Mouse (Mus musculus) limb, embryonic 11.5 days (tissue): ENCODE results near the gene Cops8. TPM values are rescaled to one million over a fixed set of nuclear protein-coding genes. Genes with fewer than 3 reads are reported as not detected.

Experiments used
- ATAC-seq: fragments of 200-750 bp; cut with Nextera tagmentation; 2 replicates; pipeline ENCODE4 v1.8.0; 2017; ENCODE audit warnings: low read depth; ENCODE audit not compliant: insufficient number of reproducible peaks, low FRiP score, low TSS enrichment
- DNase-seq: peaks from one replicate; pipeline ENCODE4 v3.0.0-alpha.2; 2015; ENCODE audit warnings: low spot score
- H3K27ac ChIP-seq: fragments of 300-500 bp; sonication (generic); replicated peaks from 2 replicates; pipeline ENCODE4 v1.5.1; 2014; ENCODE audit warnings: low read depth, mild to moderate bottlenecking, low read length
- H3K27me3 ChIP-seq: fragments of 300-500 bp; sonication (generic); 2 replicates; pipeline ENCODE4 v1.6.1; 2014; ENCODE audit warnings: mild to moderate bottlenecking, low read length, mixed read lengths; ENCODE audit not compliant: control insufficient read depth, insufficient read depth
- H3K36me3 ChIP-seq: fragments of 300-500 bp; sonication (generic); 2 replicates; pipeline ENCODE4 v1.6.1; 2014; ENCODE audit warnings: mild to moderate bottlenecking, low read length, moderate library complexity, mixed read lengths; ENCODE audit not compliant: control insufficient read depth, insufficient read depth
- H3K4me1 ChIP-seq: fragments of 300-500 bp; sonication (generic); 2 replicates; pipeline ENCODE4 v1.6.1; 2014; ENCODE audit warnings: low read length, mixed read lengths; ENCODE audit not compliant: control insufficient read depth, insufficient read depth
- H3K4me2 ChIP-seq: fragments of 300-500 bp; sonication (generic); 2 replicates; pipeline ENCODE4 v1.6.1; 2014; ENCODE audit warnings: low read depth, mild to moderate bottlenecking, moderate library complexity; ENCODE audit not compliant: severe bottlenecking
- H3K4me3 ChIP-seq: fragments of 300-500 bp; sonication (generic); 2 replicates; pipeline ENCODE4 v1.5.1; 2014; ENCODE audit warnings: low read depth, low read length
- H3K9ac ChIP-seq: fragments of 300-500 bp; sonication (generic); 2 replicates; pipeline ENCODE4 v1.6.1; 2014; ENCODE audit warnings: mild to moderate bottlenecking, low read length
- H3K9me3 ChIP-seq: fragments of 300-500 bp; sonication (generic); 2 replicates; pipeline ENCODE4 v1.6.1; 2016; ENCODE audit warnings: low read length; ENCODE audit not compliant: control insufficient read depth
- WGBS: fragments of 180-500 bp; shearing (Covaris S2); extraction: QIAGEN DNeasy Blood & Tissue Kit; methylation state at CpG from one replicate; pipeline ENCODE4 v1.1.7; 2014; 5-methylcytosine and 5-hydroxymethylcytosine counted together
- polyA plus RNA-seq: library from polyadenylated mRNA; unstranded; fragments of >200 nt; fragmentation: Nextera tagmentation; extraction: Ambion mirVana; gene quantifications from 2 replicates; pipeline ENCODE4 v1.2.1, GENCODE M21; 2014

The Cops8 gene
- polyA plus RNA-seq, 1 experiment from 2014 or later: 212 TPM

DNA sequence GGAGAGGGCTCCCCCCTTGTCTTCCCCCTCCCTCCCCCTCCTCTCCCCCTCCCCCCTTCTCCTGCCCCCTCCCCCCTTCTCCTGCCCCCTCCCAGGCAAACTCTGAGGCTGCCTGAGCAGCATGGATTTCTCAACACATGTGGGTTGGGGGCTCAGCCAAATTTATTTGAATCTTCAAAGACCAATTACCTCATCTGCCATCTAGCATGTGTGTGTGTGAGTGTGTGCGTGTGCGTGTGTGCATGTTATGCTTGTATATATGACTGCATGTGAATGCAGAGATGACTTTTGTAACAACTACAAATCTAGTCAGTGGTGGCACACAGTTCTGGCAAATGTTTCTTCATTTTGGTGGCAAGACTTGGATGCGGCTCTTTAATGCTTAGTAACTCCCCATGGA lies 55.8 kb downstream of the Cops8 start:
- ATAC-seq (no peak), DNase-seq (no peak)
- Histone ChIP-seq H3K9ac (no peak overlapping the region), H3K4me2 (no peak overlapping the region), H3K27me3 (no peaks in the 10 kb centered on the region), H3K36me3 (no peaks in the 10 kb centered on the region), H3K4me3 (no peak overlapping the region), H3K4me1 (no peaks in the 10 kb centered on the region), H3K27ac (no peak overlapping the region), H3K9me3 (no peaks in the 10 kb centered on the region)
- 96% methylated on average over 3 of the region's 3 CpGs for WGBS

DNA sequence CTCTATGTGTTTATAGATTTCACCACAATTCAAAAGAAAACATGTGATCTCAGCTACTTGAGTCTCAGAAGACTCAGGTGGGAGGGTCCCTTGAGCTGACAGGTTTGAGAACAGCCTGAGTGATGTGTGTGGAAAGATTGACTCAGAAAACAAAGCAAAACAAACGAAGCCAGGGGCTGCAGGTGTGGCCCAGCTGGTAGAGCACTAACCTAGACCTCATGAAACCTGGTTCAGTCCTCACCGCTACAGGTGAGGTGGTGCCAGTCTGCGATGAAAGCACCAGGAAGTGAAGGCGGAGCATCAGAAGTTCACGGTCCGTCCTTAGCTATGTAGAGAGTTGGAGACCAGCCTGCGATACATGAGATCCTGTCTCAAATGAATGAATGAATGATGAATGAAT lies 57.4 kb downstream of the Cops8 start:
- no peaks in the 10 kb centered on the region for H3K9me3 ChIP-seq
- H3K9ac ChIP-seq: no peak overlapping the region
- no peak overlapping the region for H3K27ac ChIP-seq
- DNase-seq: no peak
- H3K27me3 ChIP-seq: no peaks in the 10 kb centered on the region
- H3K4me2 ChIP-seq: no peak overlapping the region
- no peaks in the 10 kb centered on the region for H3K4me1 ChIP-seq
- 86% methylated on average over 7 of the region's 7 CpGs for WGBS
- ATAC-seq: no peak
- no peak overlapping the region for H3K4me3 ChIP-seq
- no peaks in the 10 kb centered on the region for H3K36me3 ChIP-seq

DNA sequence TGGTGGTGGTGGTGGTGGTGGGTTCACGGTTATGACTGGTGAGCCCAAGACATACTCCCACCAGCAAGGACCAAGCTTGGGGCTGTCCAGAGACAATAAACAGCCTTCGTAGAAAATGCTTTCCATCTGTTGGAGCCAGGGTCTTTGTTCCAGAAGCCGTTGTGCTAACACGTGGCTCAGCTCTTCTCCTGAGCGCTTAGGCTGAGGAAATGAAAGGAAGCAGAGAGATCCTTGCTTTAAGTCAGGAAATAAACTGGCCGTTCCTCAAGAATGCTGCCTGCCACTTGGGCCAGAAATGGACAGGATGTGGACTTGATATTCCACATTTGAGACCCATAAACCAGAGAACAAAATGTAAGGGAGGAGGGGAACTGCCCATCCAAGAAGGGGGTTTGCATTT lies 59.7 kb downstream of the Cops8 start:
- Histone ChIP-seq H3K4me1 (no peaks in the 10 kb centered on the region), H3K9ac (no peak overlapping the region), H3K4me2 (no peak overlapping the region), H3K9me3 (no peaks in the 10 kb centered on the region), H3K27ac (no peak overlapping the region), H3K4me3 (no peak overlapping the region), H3K36me3 (no peaks in the 10 kb centered on the region), H3K27me3 (no peaks in the 10 kb centered on the region)
- DNase-seq (no peak), ATAC-seq (no peak)
- 34% methylated on average over 6 of the region's 6 CpGs for WGBS

Other genes starting within 250 kb of the Cops8 start
- gene Col6a3, start 241.0 kb downstream of the Cops8 start, polyA plus RNA-seq: 7.5 and 10.3 TPM in 2 replicates